Mouse (Mus musculus) hindbrain, postnatal 0 days (tissue): ENCODE results near the gene Tspear. TPM values are rescaled to one million over a fixed set of nuclear protein-coding genes. Genes with fewer than 3 reads are reported as not detected.
"Not testable (repeated sequence)": the region's sequence is repeated elsewhere in the genome, so short reads cannot be mapped to it uniquely, and the experiment has no call there.

ENCODE experiments used
- ATAC-seq: fragments of 200-750 bp; cut with Nextera tagmentation; 2 replicates; pipeline ENCODE4 v1.8.0; 2017; ENCODE audit warnings: mild to moderate bottlenecking, moderate TSS enrichment, moderate library complexity
- DNase-seq: peaks from one replicate; pipeline ENCODE4 v3.0.0-alpha.2; 2015; ENCODE audit warnings: low spot score
- H3K27ac ChIP-seq: fragments of 300-500 bp; sonication (generic); 2 replicates; pipeline ENCODE4 v1.5.1; 2014; ENCODE audit warnings: mild to moderate bottlenecking
- H3K27me3 ChIP-seq: fragments of 300-500 bp; sonication (generic); 2 replicates; pipeline ENCODE4 v1.6.1; 2014; ENCODE audit warnings: low read length, mixed read lengths; ENCODE audit not compliant: insufficient read depth
- H3K36me3 ChIP-seq: fragments of 300-500 bp; sonication (generic); 2 replicates; pipeline ENCODE4 v1.6.1; 2014; ENCODE audit warnings: low read length, mixed read lengths; ENCODE audit not compliant: insufficient read depth
- H3K4me1 ChIP-seq: fragments of 300-500 bp; sonication (generic); 2 replicates; pipeline ENCODE4 v1.6.1; 2014; ENCODE audit warnings: antibody characterized with exemption, low read length, mixed read lengths; ENCODE audit not compliant: insufficient read depth
- H3K4me2 ChIP-seq: fragments of 300-500 bp; sonication (generic); 2 replicates; pipeline ENCODE4 v1.6.1; 2014; ENCODE audit warnings: low read depth, mild to moderate bottlenecking, low read length, moderate library complexity, mixed read lengths
- H3K4me3 ChIP-seq: fragments of 300-500 bp; sonication (generic); 2 replicates; pipeline ENCODE4 v1.5.1; 2014; ENCODE audit warnings: low read length
- H3K9ac ChIP-seq: fragments of 300-500 bp; sonication (generic); replicated peaks from 2 replicates; pipeline ENCODE4 v1.6.1; 2014; ENCODE audit warnings: mild to moderate bottlenecking, low read length, moderate library complexity, mixed read lengths
- H3K9me3 ChIP-seq: fragments of 300-500 bp; sonication (generic); 2 replicates; pipeline ENCODE4 v1.6.1; 2016; ENCODE audit warnings: low read length, mixed read lengths
- CTCF ChIP-seq: IDR thresholded peaks from 2 replicates; pipeline ENCODE4 v1.5.1; 2016; ENCODE audit warnings: antibody characterized with exemption, control low read depth, low read depth
- WGBS: fragments of 180-500 bp; shearing (Covaris S2); extraction: QIAGEN DNeasy Blood & Tissue Kit; methylation state at CpG from one replicate; pipeline ENCODE4 v1.1.7; 2014; 5-methylcytosine and 5-hydroxymethylcytosine counted together
- polyA plus RNA-seq: library from polyadenylated mRNA; unstranded; fragments of >200 nt; fragmentation: Nextera tagmentation; extraction: Ambion mirVana; gene quantifications from 2 replicates; pipeline ENCODE4 v1.2.1, GENCODE M21; 2015
- total RNA-seq: library from RNA; depleted of rRNA; stranded (reverse); fragments of >200 nt; gene quantifications from 2 replicates; pipeline ENCODE4 v1.2.3, GENCODE M21; 2014

Gene Tspear
- total and polyA plus RNA-seq, 2 experiments from 2014 or later: 0.42 to 1.3 TPM

- no peaks in the 10 kb centered on the region for H3K9me3 ChIP-seq
- no peaks in the 10 kb centered on the region for H3K36me3 ChIP-seq
- WGBS: 89% methylated on average over 2 of the region's 2 CpGs
- H3K4me3 ChIP-seq: no peak overlapping the region
- no peak overlapping the region for H3K4me2 ChIP-seq
- DNase-seq (no peak), ATAC-seq (no peak)
- no peak overlapping the region for H3K27ac ChIP-seq
- H3K4me1 ChIP-seq: no peaks in the 10 kb centered on the region
- no peaks in the 10 kb centered on the region for H3K27me3 ChIP-seq
- TF ChIP-seq CTCF: no peak
- H3K9ac ChIP-seq: no peak overlapping the region
These were observed 102.3 kb downstream of the Tspear start for GRCm38 (mm10) chr10:77788621-77789020.

GRCm38 (mm10) chr10:77794976-77795375 lies 108.6 kb downstream of the Tspear start, which contains the start of gene Gm9639:
Gm9639 (minus strand) TSS chr10:77795076.
- H3K9ac ChIP-seq: no peak within 1 kb of the TSS
- H3K27me3 ChIP-seq: no peaks in the 10 kb centered on the region
- DNase-seq (no peak), ATAC-seq (no peak)
- 42% methylated on average over 2 of the region's 2 CpGs for WGBS
- H3K4me2 ChIP-seq: no peak within 1 kb of the TSS
- H3K4me3 ChIP-seq: no peak within 1 kb of the TSS
- no peaks in the 10 kb centered on the region for H3K9me3 ChIP-seq
- no peak within 1 kb of the TSS for H3K27ac ChIP-seq
- H3K4me1 ChIP-seq: no peaks in the 10 kb centered on the region
- no peaks in the 10 kb centered on the region for H3K36me3 ChIP-seq
- TF ChIP-seq CTCF: no peak

DNA sequence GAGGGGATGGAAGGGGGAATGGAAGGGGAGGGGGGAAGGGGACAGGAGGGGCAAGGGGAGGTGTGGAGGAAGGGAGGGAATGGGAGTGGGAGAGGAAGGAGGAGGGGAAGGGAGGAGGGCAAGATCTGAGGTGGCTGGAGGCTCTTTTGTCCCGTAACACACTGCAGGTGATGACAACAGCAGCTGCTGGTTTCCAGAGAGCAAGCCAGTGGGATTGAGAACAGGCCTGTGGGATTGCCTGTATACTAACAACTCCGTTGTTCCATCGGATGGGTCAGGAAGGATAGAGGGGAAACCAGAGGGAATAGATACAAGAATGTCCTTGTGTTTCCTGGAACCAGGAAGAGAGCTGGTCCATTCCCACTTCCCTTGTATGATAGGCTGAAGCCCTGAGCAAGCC lies 111.3 kb downstream of the Tspear start:
- Histone ChIP-seq H3K9me3 (no peaks in the 10 kb centered on the region), H3K4me1 (no peaks in the 10 kb centered on the region), H3K9ac (no peak overlapping the region), H3K4me2 (no peak overlapping the region), H3K27ac (no peak overlapping the region), H3K36me3 (no peaks in the 10 kb centered on the region), H3K4me3 (no peak overlapping the region), H3K27me3 (no peaks in the 10 kb centered on the region)
- no peak for TF ChIP-seq CTCF
- no peak for DNase-seq
- no peak for ATAC-seq
- 14% methylated on average over 3 of the region's 3 CpGs for WGBS

- not testable (repeated sequence) for ATAC-seq, DNase-seq, H3K27ac ChIP-seq, H3K27me3 ChIP-seq, H3K4me1 ChIP-seq, H3K4me2 ChIP-seq, H3K36me3 ChIP-seq, H3K4me3 ChIP-seq, H3K9ac ChIP-seq, H3K9me3 ChIP-seq
- WGBS: 43% methylated on average over 3 of the region's 3 CpGs
These were observed 112.0 kb downstream of the Tspear start for GRCm38 (mm10) chr10:77798164-77798920.

- no peak for DNase-seq
- WGBS: 64% methylated on average over 8 of the region's 8 CpGs
- Histone ChIP-seq H3K9me3 (no peaks in the 10 kb centered on the region), H3K4me1 (no peaks in the 10 kb centered on the region), H3K36me3 (no peaks in the 10 kb centered on the region), H3K4me2 (no peak within 1 kb of the TSS), H3K9ac (no peak within 1 kb of the TSS), H3K27ac (no peak within 1 kb of the TSS), H3K27me3 (no peaks in the 10 kb centered on the region), H3K4me3 (no peak within 1 kb of the TSS)
- ATAC-seq: 0 out of 2 replicates have a peak, but pooled peaks have one; percentile 18
- TF ChIP-seq CTCF: no peak
These were observed 112.6 kb downstream of the Tspear start, which contains the start of gene Gm19668 for GRCm38 (mm10) chr10:77798921-77799508. Gm19668 (minus strand) TSS chr10:77799133.

DNA sequence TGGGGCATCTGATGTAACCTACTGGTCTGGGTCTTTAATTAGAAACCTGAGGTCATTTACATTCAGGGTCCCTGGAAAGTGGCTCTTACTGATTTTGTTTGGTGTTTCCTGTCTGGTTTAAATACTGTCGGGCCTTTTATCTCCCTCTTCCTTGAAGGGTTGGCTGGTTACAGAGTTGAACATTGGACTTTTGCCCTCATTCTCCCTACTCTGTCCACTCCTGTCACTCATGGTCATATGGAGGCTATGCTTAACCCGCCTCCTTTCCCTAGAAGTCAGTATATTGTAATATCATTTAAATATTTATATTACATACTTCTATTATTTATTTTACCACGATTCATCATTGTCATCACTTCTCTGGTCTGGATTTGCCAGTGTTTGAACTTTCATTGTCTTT lies 117.7 kb downstream of the Tspear start:
- no peak for TF ChIP-seq CTCF
- Histone ChIP-seq H3K9ac (no peak overlapping the region), H3K27ac (no peak overlapping the region), H3K27me3 (no peaks in the 10 kb centered on the region), H3K4me1 (no peaks in the 10 kb centered on the region), H3K4me2 (no peak overlapping the region), H3K9me3 (no peaks in the 10 kb centered on the region), H3K4me3 (no peak overlapping the region), H3K36me3 (no peaks in the 10 kb centered on the region)
- DNase-seq: no peak
- ATAC-seq: no peak
- WGBS: 80% methylated on average over 3 of the region's 3 CpGs

GRCm38 (mm10) chr10:77811743-77812142 lies 125.4 kb downstream of the Tspear start, which contains the start of gene Gm9507:
Gm9507 (minus strand) TSS chr10:77811843.
- no peaks in the 10 kb centered on the region for H3K9me3 ChIP-seq
- no peak for DNase-seq
- no peaks in the 10 kb centered on the region for H3K36me3 ChIP-seq
- TF ChIP-seq CTCF: no peak
- H3K4me3 ChIP-seq: no peak within 1 kb of the TSS
- no peaks in the 10 kb centered on the region for H3K4me1 ChIP-seq
- H3K27ac ChIP-seq: no peak within 1 kb of the TSS
- no peak within 1 kb of the TSS for H3K9ac ChIP-seq
- 69% methylated on average over 5 of the region's 5 CpGs for WGBS
- no peak for ATAC-seq
- H3K27me3 ChIP-seq: no peaks in the 10 kb centered on the region
- no peak within 1 kb of the TSS for H3K4me2 ChIP-seq
